Mouse (Mus musculus) stomach, embryonic 14.5 days (tissue): ENCODE results near the gene Pih1d1. TPM values are rescaled to one million over a fixed set of nuclear protein-coding genes. Genes with fewer than 3 reads are reported as not detected.

Source experiments
- ATAC-seq: fragments of 200-750 bp; cut with Nextera tagmentation; 2 replicates; pipeline ENCODE4 v1.8.0; 2017; ENCODE audit warnings: low read depth, moderate TSS enrichment; ENCODE audit not compliant: insufficient number of reproducible peaks, insufficient read depth, low FRiP score
- H3K27ac ChIP-seq: fragments of 300-500 bp; sonication (generic); 2 replicates; pipeline ENCODE4 v1.5.1; 2014; ENCODE audit warnings: mild to moderate bottlenecking, low read length, moderate library complexity, mixed read lengths
- H3K27me3 ChIP-seq: fragments of 300-500 bp; sonication (generic); 2 replicates; pipeline ENCODE4 v1.6.1; 2014; ENCODE audit warnings: low read length, control low read depth, mixed read lengths; ENCODE audit not compliant: control insufficient read depth, insufficient read depth
- H3K36me3 ChIP-seq: fragments of 300-500 bp; sonication (generic); 2 replicates; pipeline ENCODE4 v1.6.1; 2014; ENCODE audit warnings: mild to moderate bottlenecking, control low read depth, low read length, moderate library complexity, mixed read lengths; ENCODE audit not compliant: control insufficient read depth, insufficient read depth
- H3K4me1 ChIP-seq: fragments of 300-500 bp; sonication (generic); 2 replicates; pipeline ENCODE4 v1.6.1; 2014; ENCODE audit warnings: low read length, control low read depth, mixed read lengths; ENCODE audit not compliant: control insufficient read depth, insufficient read depth
- H3K4me2 ChIP-seq: fragments of 300-500 bp; sonication (generic); replicated peaks from 2 replicates; pipeline ENCODE4 v1.6.1; 2014; ENCODE audit warnings: low read depth, low read length, control low read depth
- H3K4me3 ChIP-seq: fragments of 300-500 bp; sonication (generic); 2 replicates; pipeline ENCODE4 v1.5.1; 2014; ENCODE audit warnings: low read depth, low read length, control low read depth
- H3K9ac ChIP-seq: fragments of 300-500 bp; sonication (generic); replicated peaks from 2 replicates; pipeline ENCODE4 v1.6.1; 2014; ENCODE audit warnings: low read depth, mild to moderate bottlenecking, control low read depth, low read length, moderate library complexity, mixed read lengths
- H3K9me3 ChIP-seq: fragments of 300-500 bp; sonication (generic); 2 replicates; pipeline ENCODE4 v1.6.1; 2016; ENCODE audit warnings: low read depth, low read length, control low read depth; ENCODE audit not compliant: control insufficient read depth
- WGBS: fragments of 180-500 bp; shearing (Covaris S2); extraction: QIAGEN DNeasy Blood & Tissue Kit; methylation state at CpG from one replicate; pipeline ENCODE4 v1.1.7; 2014; 5-methylcytosine and 5-hydroxymethylcytosine counted together
- polyA plus RNA-seq: library from polyadenylated mRNA; unstranded; fragments of >200 nt; fragmentation: Nextera tagmentation; extraction: Ambion mirVana; gene quantifications from 2 replicates; pipeline ENCODE4 v1.2.1, GENCODE M21; 2014

Pih1d1 gene
- polyA plus RNA-seq, 1 experiment from 2014 or later = 114 TPM

- no peaks in the 10 kb centered on the region for H3K4me1 ChIP-seq
- WGBS = 75% methylated on average over 2 of the region's 2 CpGs
- no peak overlapping the region for H3K4me2 ChIP-seq
- H3K4me3 ChIP-seq = no peak overlapping the region
- no peak overlapping the region for H3K9ac ChIP-seq
- H3K27ac ChIP-seq = no peak overlapping the region
- no peaks in the 10 kb centered on the region for H3K9me3 ChIP-seq
- no peaks in the 10 kb centered on the region for H3K27me3 ChIP-seq
- no peaks in the 10 kb centered on the region for H3K36me3 ChIP-seq
- no peak for ATAC-seq
Measured at GRCm38 (mm10) chr7:45113476-45113875, 40.6 kb upstream of the Pih1d1 start.

- Histone ChIP-seq H3K9me3 (no peaks in the 10 kb centered on the region), H3K4me1 (peaks cover 3% of the 10 kb centered on the region; the same call in 1 of the 2 replicates), H3K4me3 (no peak overlapping the region), H3K27me3 (no peaks in the 10 kb centered on the region), H3K27ac (no peak overlapping the region), H3K36me3 (peaks cover 35% of the 10 kb centered on the region), H3K4me2 (no peak overlapping the region), H3K9ac (no peak overlapping the region)
- ATAC-seq = no peak
- WGBS = 70% methylated on average over 8 of the region's 8 CpGs
Measured at GRCm38 (mm10) chr7:45117566-45117965, 36.5 kb upstream of the Pih1d1 start.

GRCm38 (mm10) chr7:45118336-45118735 lies 35.8 kb upstream of the Pih1d1 start:
- no peak overlapping the region for H3K27ac ChIP-seq
- ATAC-seq = no peak
- 91% methylated on average over 6 of the region's 6 CpGs for WGBS

GRCm38 (mm10) chr7:45119780-45120709 lies 34.1 kb upstream of the Pih1d1 start:
- H3K36me3 ChIP-seq = peaks cover 45% of the 10 kb centered on the region
- no peaks in the 10 kb centered on the region for H3K27me3 ChIP-seq
- no peak for ATAC-seq
- H3K4me1 ChIP-seq = peaks cover 10% of the 10 kb centered on the region; the same call in 1 of the 2 replicates
- H3K9ac ChIP-seq = no peak overlapping the region
- H3K9me3 ChIP-seq = no peaks in the 10 kb centered on the region
- H3K4me2 ChIP-seq = no peak overlapping the region
- no peak overlapping the region for H3K27ac ChIP-seq
- WGBS = 81% methylated on average over 5 of the region's 5 CpGs
- H3K4me3 ChIP-seq = no peak overlapping the region

More at GRCm38 (mm10) chr7:45118336-45118735, 35.8 kb upstream of the Pih1d1 start:
- no peaks in the 10 kb centered on the region for H3K27me3 ChIP-seq
- peaks cover 41% of the 10 kb centered on the region for H3K36me3 ChIP-seq
- no peak overlapping the region for H3K9ac ChIP-seq
- H3K4me1 ChIP-seq = peaks cover 10% of the 10 kb centered on the region; the same call in 1 of the 2 replicates
- H3K4me2 ChIP-seq = no peak overlapping the region
- no peaks in the 10 kb centered on the region for H3K9me3 ChIP-seq
- H3K4me3 ChIP-seq = no peak overlapping the region

- no peak for ATAC-seq
- Histone ChIP-seq H3K4me1 (peaks cover 15% of the 10 kb centered on the region), H3K4me2 (no peak overlapping the region), H3K9ac (no peak overlapping the region), H3K36me3 (peaks cover 58% of the 10 kb centered on the region), H3K27me3 (no peaks in the 10 kb centered on the region), H3K4me3 (no peak overlapping the region), H3K9me3 (no peaks in the 10 kb centered on the region), H3K27ac (no peak overlapping the region; the same call in 1 of the 2 replicates)
- WGBS = 49% methylated on average over 8 of the region's 8 CpGs
Measured at GRCm38 (mm10) chr7:45121404-45121803, 32.7 kb upstream of the Pih1d1 start.

GRCm38 (mm10) chr7:45121966-45122365 lies 32.1 kb upstream of the Pih1d1 start:
- Histone ChIP-seq H3K4me1 (peaks cover 20% of the 10 kb centered on the region), H3K9ac (no peak overlapping the region), H3K4me3 (no peak overlapping the region), H3K4me2 (no peak overlapping the region), H3K27me3 (no peaks in the 10 kb centered on the region), H3K36me3 (peaks cover 64% of the 10 kb centered on the region), H3K27ac (peak overlapping the region; percentile 33; the same call in 1 of the 2 replicates), H3K9me3 (no peaks in the 10 kb centered on the region)
- ATAC-seq = no peak

- WGBS = 81% methylated on average over 15 of the region's 15 CpGs
- H3K4me1 ChIP-seq = peaks cover 26% of the 10 kb centered on the region
- peaks cover 68% of the 10 kb centered on the region for H3K36me3 ChIP-seq
- peak overlapping the region; percentile 99 for H3K4me3 ChIP-seq
- no peak overlapping the region for H3K27ac ChIP-seq
- peak overlapping the region; percentile 100 for H3K9ac ChIP-seq
- no peaks in the 10 kb centered on the region for H3K27me3 ChIP-seq
- H3K9me3 ChIP-seq = no peaks in the 10 kb centered on the region
- peak overlapping the region; percentile 84 for H3K4me2 ChIP-seq
- no peak for ATAC-seq
Measured at GRCm38 (mm10) chr7:45122561-45123185, 31.4 kb upstream of the Pih1d1 start.

GRCm38 (mm10) chr7:45123186-45123570 lies 30.9 kb upstream of the Pih1d1 start:
- Histone ChIP-seq H3K4me3 (peak overlapping the region; percentile 99), H3K36me3 (peaks cover 68% of the 10 kb centered on the region), H3K4me1 (peaks cover 26% of the 10 kb centered on the region), H3K9ac (peak overlapping the region; percentile 100), H3K27ac (peak overlapping the region; percentile 90; the same call in 1 of the 2 replicates), H3K27me3 (no peaks in the 10 kb centered on the region), H3K4me2 (peak overlapping the region; percentile 84), H3K9me3 (no peaks in the 10 kb centered on the region)
- no peak for ATAC-seq
- WGBS = 13% methylated on average over 12 of the region's 12 CpGs
